ENCODE assay signal across 9 mouse cellular contexts in the genomic region with DNA sequence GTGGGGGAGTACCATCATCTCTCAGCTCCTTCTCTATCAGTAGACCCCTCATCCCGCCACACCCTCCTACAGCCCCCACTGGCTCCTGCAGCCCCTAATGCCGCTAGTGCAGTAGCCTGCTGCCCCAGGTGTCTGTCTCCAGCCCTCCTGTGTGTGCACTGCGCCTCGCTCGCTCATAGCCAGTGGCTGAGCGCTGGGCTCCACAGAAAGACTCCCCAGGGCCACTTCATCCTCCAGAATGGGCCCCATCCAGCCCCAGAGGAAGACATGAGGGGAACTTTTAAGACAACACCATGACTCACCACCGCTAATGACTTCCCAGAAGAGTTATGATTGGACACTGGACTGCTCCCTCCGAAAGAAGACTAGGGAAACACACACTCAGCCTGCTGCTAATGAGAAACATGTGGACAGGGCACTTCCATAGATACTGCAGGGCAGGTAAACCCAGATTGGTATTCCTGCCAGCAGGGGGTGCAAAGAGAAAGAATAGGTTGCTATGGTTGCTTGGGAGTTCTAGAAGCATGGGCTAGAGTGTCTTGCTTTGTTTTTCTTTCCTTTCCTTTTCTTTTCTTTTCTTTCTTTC. TPM values are rescaled to one million over a fixed set of nuclear protein-coding genes. Genes with fewer than 3 reads are reported as not detected.
DNase-seq lines count a peak whose midpoint lies in the region; ATAC-seq lines count a peak whose summit lies in the region.
"Had no signal": no experiment of that assay in that cellular context is flagged by ENCODE, and none has a peak within 500 bp of the region (broad histone marks: within the 10 kb centered on the region; RNA-seq: fewer than 3 reads in every experiment).

No protein-coding gene starts in this region.

- no peaks in the 10 kb centered on the region for H3K27me3 ChIP-seq in neural tube, embryonic 15.5 days (replicated peaks)

- H3K9me3 ChIP-seq in neural tube, embryonic 15.5 days (replicated peaks), result no peaks in the 10 kb centered on the region
- H3K9me3 ChIP-seq: neural tube, embryonic 12.5 days had no signal

- no peaks in the 10 kb centered on the region for H3K4me1 ChIP-seq in neural tube, embryonic 15.5 days
- H3K4me1 ChIP-seq: neural tube, embryonic 12.5 days had no signal

- no peaks in the 10 kb centered on the region for H3K36me3 ChIP-seq in neural tube, embryonic 15.5 days
- H3K36me3 ChIP-seq: neural tube, embryonic 12.5 days had no signal

- H3K27ac ChIP-seq in neural tube, embryonic 15.5 days (replicated peaks), result no peak overlapping the region
- H3K27ac ChIP-seq: neural tube, embryonic 12.5 days had no signal

- no peak overlapping the region for H3K9ac ChIP-seq in neural tube, embryonic 15.5 days (replicated peaks)
- H3K9ac ChIP-seq: neural tube, embryonic 12.5 days had no signal

- no peak overlapping the region for H3K4me3 ChIP-seq in neural tube, embryonic 15.5 days (replicated peaks)
- H3K4me3 ChIP-seq: neural tube, embryonic 12.5 days had no signal

- ATAC-seq in neural tube, embryonic 15.5 days (ENCODE audit: low FRiP score), result no peak
- peak; percentile 38 for ATAC-seq in inflammation-experienced regulatory T-cells, adult 6 months
- ATAC-seq in megakaryocyte-erythroid progenitor cell, adult 5-6 weeks (replicated peaks; ENCODE audit: low FRiP score, low TSS enrichment, poor library complexity, severe bottlenecking), result 0 out of 2 replicates have a peak, but pooled peaks have one; percentile 21

- 70% methylated on average over 8 of the region's 8 CpGs for WGBS in neural tube, embryonic 15.5 days

- peak; percentile 23 for DNase-seq in neural tube, embryonic 10.5 days (ENCODE audit: extremely low spot score, low spot score)
- peak; percentile 70 for DNase-seq in adipocyte (ENCODE audit: low spot score)
- DNase-seq in right cerebral cortex, postnatal 36 days (ENCODE audit: low spot score in 2 of 2), result no peak
- no peak for DNase-seq in layer of hippocampus, postnatal 36 days
- DNase-seq in ovary, postnatal 14 days (ENCODE audit: low spot score), result no peak

- H3K4me2 ChIP-seq in neural tube, embryonic 15.5 days, result no peak overlapping the region
- H3K4me2 ChIP-seq: neural tube, embryonic 12.5 days had no signal

RNA-seq across cellular contexts. Expression of gene Npffr1, which starts 15.5 kb away (rescaled TPM):
- polyA plus RNA-seq in neural tube, embryonic 15.5 days (2015; fragmentation: Nextera tagmentation; extraction: Ambion mirVana), result 0.42 and 0.58 TPM in 2 replicates
- not detected for polyA plus RNA-seq in inflammation-experienced regulatory T-cells, adult 6 months (2017; shearing (Covaris generic))
- not detected in 2 replicates for total RNA-seq in megakaryocyte-erythroid progenitor cell, adult 5-6 weeks (2014; fragmentation: Nextera tagmentation)
- not detected in 2 replicates for total RNA-seq in megakaryocyte-erythroid progenitor cell, adult 5-6 weeks (2017)
- 1 to 10 TPM; 4.3 to 4.4 TPM for total RNA-seq in layer of hippocampus, postnatal 36 days (2021)

RNA-seq across cellular contexts. Expression of gene Ppa1, which starts 37.6 kb away (rescaled TPM):
- 200 and 209 TPM in 2 replicates for polyA plus RNA-seq in neural tube, embryonic 15.5 days (2015; fragmentation: Nextera tagmentation; extraction: Ambion mirVana)
- 10 to 100 TPM; 67.4 to 78.8 (median 68.4) TPM for polyA plus RNA-seq in inflammation-experienced regulatory T-cells, adult 6 months (2017; shearing (Covaris generic))
- 96.7 and 97.1 TPM in 2 replicates for total RNA-seq in megakaryocyte-erythroid progenitor cell, adult 5-6 weeks (2014; fragmentation: Nextera tagmentation)
- 183 and 211 TPM in 2 replicates for total RNA-seq in megakaryocyte-erythroid progenitor cell, adult 5-6 weeks (2017)
- 10 to 100 TPM; 95.8 to 96.2 TPM for total RNA-seq in layer of hippocampus, postnatal 36 days (2021)

Comparison
In these comparisons a context has a peak if more than half of its experiments do, and no peak if none do; other contexts are left out.
1. DNase-seq: peak in neural tube, embryonic 10.5 days (single experiment) and adipocyte (single experiment); none in right cerebral cortex, postnatal 36 days (0 of 2), layer of hippocampus, postnatal 36 days (0 of 2) and ovary, postnatal 14 days (single experiment).
2. RNA of gene Npffr1, which starts 15.5 kb away (total RNA-seq): 4.3 to 4.4 TPM in layer of hippocampus, postnatal 36 days; not detected in megakaryocyte-erythroid progenitor cell, adult 5-6 weeks; every median in the first group is over 4 times any median in the second.